Mouse (Mus musculus) olfactory bulb, adult 2 months (tissue): ENCODE measurements around the gene Mrpl37.

ENCODE experiments used
- CTCF ChIP-seq: fragments of 200-500 bp; IDR thresholded peaks from 2 replicates; pipeline ENCODE4 v1.5.1; 2012; ENCODE audit warnings: low read depth, mild to moderate bottlenecking, low read length, moderate library complexity; ENCODE audit not compliant: insufficient read depth
- POLR2A ChIP-seq: fragments of 200-500 bp; IDR thresholded peaks from 2 replicates; pipeline ENCODE4 v1.6.1; 2012; ENCODE audit warnings: mild to moderate bottlenecking, low read depth, low read length, moderate library complexity; ENCODE audit not compliant: insufficient read depth

- TF ChIP-seq CTCF (no peak), POLR2A (no peak)
Observed at GRCm38 (mm10) chr4:107064394-107065098, 2.1 kb downstream of the Mrpl37 start.
